Mouse (Mus musculus): Measurements from ENCODE around the gene Cdcp1. TPM values are rescaled to one million over a fixed set of nuclear protein-coding genes. Genes with fewer than 3 reads are reported as not detected.

Cdcp1 gene
- total RNA-seq (2015; ENCODE audit: low replicate concordance), result not detected in 2 replicates
- total RNA-seq (2017; ENCODE audit: low replicate concordance), result not detected in 2 replicates

DNA sequence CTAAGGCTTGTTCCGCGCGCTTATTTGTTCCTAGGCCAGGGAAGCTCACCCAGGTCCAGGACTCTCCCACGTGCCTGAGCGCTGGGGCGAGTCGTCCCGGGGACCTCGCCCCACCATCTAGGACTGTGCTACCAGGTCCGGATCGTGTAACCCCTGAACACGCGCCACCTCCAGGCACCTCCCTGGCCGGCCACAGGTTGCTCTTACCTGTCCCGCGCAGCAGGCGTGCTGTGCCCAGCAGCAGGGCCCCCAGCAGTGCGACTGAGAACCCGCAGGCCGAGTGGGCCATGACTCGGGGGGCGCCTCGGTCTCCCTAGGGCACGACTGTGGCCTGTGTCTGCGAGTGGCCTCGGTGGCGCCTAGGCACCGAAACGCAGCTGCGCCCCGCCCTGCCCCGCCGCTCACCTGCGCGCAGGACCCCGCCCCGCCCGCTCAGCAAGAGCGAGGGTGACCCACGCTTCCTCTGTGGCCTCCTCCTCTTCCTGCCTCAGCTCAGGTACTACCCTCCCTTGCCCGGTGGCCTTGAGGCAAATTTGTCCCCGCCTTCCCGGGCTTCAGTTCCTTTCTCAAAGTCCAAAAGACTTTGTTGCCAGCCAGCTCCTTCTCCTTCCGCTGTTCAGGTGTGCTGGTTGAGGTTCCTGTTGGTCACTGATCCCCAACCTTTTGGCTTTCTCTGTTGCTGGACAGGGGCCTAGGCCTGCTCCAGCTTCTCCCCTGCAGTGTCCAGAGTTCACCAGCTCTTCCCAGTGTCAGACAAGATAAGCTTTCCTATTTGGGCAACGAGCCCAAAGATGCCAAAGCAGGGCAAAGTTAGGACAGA is at the start of gene Cdcp1:
Gene Cdcp1, minus strand, starts transcription at position 418 of the 820 bp plus-strand sequence.
- ATAC-seq (replicated peaks; ENCODE audit: low FRiP score, poor library complexity, severe bottlenecking), result no peak

DNA sequence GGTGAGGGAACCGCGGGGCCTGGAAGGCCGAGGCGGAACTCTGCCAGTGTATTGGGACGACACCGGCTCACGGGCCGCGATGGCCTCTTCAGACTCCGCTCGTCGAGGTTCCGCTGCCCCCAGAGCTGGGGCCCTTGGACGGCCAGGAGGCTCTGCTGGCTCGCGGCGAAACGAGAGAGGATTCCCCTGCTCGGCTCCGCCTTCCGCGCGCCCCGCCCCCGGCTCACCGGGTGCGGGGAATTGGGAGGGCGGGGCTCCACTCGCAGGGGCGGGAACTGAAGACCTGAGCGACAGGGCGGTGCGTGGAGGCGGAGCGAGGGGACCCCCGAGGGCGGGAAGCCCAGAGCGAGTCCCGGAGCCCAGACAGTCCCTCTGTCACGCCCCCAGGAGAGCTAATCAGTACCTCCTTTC is 44.8 kb upstream of the Cdcp1 start, which contains the start of gene Tmem158:
Gene Tmem158, minus strand, starts transcription at position 154 of the 411 bp plus-strand sequence.
- peak; percentile 79 for ATAC-seq (replicated peaks; ENCODE audit: low FRiP score, poor library complexity, severe bottlenecking)

DNA sequence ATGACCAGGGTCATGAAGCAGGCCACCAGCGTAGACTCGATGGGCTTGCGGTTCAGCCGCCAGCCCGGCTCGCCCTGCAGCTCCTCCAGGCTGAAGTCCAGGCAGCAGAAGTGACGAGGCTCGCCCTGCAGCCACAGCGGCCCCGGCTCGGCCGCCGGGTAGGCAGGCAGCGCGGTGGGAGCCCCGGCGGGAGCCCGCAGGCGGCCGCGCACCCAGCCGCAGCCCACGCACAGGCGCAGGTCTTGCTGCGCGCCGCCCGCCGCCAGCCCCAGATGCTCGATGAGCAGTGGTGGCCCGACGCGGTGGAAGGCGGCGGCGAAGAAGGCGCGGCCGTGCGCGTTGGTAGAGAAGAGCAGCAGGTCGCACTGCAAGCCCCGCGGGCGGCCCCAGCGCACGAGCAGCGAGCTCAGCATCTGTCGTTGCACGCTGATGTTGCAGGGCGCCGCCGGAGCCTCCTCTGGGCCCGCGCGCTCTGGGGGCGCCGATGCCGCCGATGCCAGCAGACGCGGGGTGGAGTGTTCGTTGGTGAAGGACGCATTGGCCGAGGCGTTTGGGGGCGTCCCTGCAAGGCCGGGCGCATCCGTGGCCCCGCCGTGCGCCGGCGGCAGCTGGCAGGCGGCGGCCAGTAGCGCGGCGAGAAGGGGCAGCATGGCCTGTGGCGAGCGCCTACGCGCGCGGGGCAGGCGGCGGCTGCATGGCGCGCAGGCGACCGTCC is 44.2 kb upstream of the Cdcp1 start:
- no peak for ATAC-seq (replicated peaks; ENCODE audit: low FRiP score, poor library complexity, severe bottlenecking)

DNA sequence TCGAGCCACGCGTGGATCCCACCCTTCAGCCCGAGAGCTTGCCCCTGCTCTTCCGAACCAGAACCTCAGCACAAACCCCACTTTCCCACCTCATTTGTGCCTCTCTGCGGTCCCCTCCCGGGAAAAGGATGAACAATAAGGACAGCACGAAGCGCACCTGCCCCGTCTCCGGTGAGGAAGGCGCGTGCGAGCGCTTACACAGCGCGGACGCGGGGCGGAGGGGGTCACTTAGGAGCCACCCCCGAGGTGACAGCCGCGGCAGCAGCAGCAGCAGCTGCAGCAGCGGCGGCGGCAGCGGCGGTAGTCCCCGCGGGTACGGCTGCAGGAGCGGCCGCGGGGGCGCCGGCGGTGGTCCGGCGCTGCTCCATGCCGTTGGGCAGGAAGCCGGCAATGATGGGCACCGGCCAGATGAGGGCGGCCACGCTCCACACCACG is 43.6 kb upstream of the Cdcp1 start:
- no peak for ATAC-seq (replicated peaks; ENCODE audit: low FRiP score, poor library complexity, severe bottlenecking)

DNA sequence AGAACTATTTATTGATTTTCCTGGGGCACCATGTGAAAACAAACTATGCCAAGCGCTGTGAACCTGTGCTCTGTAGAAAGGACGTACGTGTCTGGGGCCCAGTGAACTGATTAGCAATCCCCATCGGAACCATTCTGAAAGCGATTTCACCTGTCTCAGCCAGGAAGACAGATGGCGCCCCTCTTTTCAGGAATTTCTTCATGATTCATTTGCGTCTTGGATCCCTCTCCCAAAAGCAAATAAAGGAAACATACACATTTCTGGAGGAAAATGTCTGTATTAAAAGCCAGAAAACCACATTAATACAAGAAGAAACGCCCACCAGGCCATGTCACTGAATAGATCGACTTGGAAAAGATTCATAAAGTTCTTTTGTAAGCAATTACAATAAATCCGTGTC is 43.0 kb upstream of the Cdcp1 start:
- no peak for ATAC-seq (replicated peaks; ENCODE audit: low FRiP score, poor library complexity, severe bottlenecking)

DNA sequence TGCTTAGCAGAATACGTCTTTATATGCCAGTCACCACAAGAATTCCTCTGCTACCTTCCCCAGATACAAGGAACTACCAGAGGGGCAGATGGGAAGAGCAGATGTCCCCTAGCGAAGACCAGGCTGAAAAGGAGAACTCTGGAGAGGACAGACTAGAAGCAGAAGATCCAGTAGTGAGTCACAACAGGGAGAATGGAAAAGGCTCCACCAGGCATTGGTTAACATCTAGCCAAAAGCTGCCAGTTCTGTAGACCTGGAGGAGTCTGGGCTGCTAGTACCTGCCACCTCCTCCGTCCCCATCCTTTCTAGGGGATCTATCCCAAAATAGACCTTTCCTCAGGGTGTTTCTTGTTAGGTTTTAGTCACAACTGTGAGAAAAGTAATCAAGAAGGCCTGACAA is 39.9 kb upstream of the Cdcp1 start:
- ATAC-seq (replicated peaks; ENCODE audit: low FRiP score, poor library complexity, severe bottlenecking), result no peak

DNA sequence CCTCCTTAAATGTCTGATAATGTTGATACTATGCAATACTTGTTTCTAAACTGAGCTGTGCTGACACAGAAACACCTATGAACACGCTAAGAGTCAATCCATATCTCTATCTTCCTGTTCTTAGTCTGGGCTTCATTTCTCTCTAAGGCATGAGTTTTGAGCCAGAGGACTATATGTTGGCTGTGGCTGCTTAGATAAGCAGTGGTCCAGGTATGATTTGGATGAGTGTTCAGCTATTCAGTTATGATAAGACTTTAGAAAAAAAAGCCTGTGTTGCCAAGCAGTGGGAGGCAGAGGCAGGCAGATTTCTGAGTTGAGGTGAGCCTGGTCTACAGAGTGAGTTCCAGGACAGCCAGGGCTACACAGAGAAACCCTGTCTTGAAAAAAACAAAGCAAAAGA is 32.2 kb upstream of the Cdcp1 start:
- no peak for ATAC-seq (replicated peaks; ENCODE audit: low FRiP score, poor library complexity, severe bottlenecking)

DNA sequence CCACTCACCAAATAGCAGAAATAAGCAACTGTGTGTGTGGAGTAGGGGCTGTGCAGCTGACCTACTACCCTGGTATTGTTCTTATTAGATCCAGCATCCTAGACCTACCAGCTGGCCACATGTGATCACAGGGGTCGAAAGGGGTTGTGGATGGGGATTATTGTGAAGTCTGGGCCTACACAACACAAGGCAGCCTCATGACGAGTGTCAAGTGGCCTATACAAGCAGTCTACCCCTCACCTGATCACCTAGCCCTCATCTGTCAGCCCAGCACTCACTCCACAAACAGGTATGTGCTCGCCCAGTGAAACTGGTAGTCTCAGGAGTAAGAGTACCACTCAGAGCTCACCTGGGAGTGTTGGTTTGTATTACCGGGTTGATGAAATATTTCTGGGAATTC is 29.3 kb upstream of the Cdcp1 start:
- ATAC-seq (replicated peaks; ENCODE audit: low FRiP score, poor library complexity, severe bottlenecking), result no peak

DNA sequence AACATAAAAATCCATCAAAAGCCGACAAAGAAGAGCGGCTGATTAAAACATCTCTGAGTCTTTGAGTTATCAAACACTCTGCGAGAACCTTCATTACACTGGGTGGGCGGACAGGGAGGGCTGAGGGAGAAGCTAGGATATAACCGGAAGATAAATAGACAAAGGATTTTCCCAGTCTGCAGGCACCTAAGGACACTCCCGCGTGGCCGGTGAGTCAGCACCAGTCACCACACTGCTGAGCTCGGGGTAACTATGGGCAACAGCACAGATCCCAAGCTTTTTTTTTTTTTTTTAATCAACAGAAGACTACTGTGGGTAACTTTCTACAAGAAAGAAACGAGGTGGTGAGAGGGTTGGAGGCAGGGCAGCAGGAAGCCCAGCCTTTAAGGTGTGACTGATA is 28.1 kb upstream of the Cdcp1 start:
- no peak for ATAC-seq (replicated peaks; ENCODE audit: low FRiP score, poor library complexity, severe bottlenecking)

DNA sequence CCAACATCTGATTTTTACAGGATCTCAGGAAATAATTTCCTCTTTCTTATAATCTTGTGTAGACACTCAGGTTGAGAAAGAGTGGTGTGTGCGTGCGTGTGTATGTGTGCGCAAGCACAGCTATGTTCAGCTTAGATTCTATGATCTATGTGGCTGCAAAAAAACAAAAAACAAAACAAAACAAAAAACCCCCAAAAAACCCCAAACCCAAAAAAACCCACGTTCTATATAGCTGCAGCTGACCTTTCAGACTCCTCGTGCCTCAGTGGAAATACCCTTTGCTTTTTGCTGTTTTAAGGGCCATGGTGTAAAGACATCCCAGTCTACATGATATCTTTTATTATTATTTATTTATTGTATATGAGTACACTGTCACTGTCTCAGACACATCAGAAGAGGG is 25.4 kb upstream of the Cdcp1 start:
- no peak for ATAC-seq (replicated peaks; ENCODE audit: low FRiP score, poor library complexity, severe bottlenecking)

DNA sequence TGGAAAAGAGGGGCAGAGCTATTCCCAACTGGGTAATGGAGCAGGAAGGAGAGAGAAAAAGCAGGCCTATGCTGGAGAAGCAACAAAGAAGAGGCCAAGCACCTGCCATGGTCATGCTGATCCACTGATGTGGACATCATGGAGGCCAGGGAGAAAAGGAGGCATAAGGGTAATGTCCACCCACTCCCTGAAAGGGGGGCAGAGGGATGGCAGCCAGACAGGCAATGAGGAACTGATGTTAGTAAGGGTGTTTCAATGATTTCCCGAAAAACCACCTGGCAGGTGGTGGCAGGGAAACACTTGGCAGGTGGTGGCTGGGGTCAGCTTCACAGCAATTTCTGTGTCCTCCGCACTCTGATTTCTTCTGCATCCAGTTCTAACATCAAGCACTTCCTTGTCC is 24.9 kb upstream of the Cdcp1 start:
- no peak for ATAC-seq (replicated peaks; ENCODE audit: low FRiP score, poor library complexity, severe bottlenecking)

DNA sequence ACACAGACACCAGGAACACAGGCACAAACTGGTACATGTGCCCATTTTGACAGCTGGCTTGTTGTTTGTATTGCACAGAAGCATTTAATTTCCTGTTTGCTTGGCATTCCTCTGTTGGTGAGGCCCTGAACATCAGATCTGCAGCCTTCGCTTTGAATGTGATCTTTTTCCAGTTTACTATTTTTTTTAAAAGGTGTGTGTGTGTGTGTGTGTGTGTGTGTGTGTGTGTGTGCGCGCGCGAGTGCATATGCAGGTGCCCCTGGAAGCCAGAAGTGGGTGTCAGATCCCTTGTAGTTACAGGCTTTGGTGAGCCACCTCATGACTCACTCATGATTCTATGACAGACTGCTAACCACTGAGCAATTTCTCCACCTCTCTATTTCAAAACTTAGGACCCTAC is 24.4 kb upstream of the Cdcp1 start:
- no peak for ATAC-seq (replicated peaks; ENCODE audit: low FRiP score, poor library complexity, severe bottlenecking)

DNA sequence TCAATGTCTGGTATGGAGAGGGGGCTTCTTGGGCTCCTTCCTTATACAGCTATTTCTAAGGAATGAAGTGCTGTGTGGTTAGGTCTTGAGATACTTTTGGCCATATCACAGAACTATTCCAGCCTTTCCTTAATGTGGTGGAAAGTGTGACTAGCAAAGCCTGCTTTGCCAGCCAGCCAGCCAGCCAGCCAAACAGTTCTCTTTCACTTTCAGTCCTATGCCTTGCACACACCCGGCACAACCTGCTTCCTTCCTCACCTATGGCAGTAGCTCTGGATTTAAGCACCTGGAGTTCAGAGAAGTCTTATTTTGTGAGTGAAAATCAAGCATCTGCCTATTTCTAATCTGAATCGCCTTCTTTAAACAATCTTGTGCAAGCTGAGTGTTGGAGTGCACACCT is 23.8 kb upstream of the Cdcp1 start:
- ATAC-seq (replicated peaks; ENCODE audit: low FRiP score, poor library complexity, severe bottlenecking), result no peak

DNA sequence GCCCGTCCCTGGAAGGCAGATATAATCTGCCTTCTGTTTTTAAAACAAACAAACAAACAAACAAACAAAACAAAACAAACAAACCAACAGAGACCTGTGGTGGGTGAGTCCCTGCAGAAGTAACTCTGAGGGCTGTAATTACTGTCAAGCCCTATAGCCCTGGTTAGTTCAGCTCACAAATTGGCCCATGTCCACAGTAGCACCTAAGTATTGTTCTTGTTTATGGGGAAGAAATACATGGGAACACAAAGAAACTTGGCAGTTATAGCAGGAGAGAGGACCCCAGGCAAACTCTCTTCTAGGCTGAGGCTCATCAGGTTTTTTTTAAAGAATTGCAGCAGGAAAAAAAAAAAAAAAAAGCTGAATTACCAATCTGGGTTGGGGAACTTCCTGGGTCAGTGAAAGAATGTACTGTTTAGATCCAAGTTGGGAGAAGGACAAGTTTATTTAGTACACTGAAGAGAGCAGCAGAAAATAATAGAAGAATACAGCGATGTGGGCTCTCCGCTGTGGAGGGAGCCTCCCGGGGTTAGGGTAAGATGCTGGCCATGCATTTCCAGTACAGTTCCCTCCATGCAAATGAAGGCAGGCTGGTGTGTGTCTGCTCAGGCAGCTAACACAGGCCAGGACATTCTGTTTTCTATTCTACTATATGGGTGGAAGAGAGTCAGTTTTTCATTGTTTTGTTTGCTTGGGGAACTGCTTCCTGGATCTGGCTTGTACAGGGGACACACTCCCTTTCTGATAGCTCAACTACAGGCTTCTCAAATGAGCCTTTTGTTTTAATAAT is 22.6 kb upstream of the Cdcp1 start:
- ATAC-seq (replicated peaks; ENCODE audit: low FRiP score, poor library complexity, severe bottlenecking), result no peak

DNA sequence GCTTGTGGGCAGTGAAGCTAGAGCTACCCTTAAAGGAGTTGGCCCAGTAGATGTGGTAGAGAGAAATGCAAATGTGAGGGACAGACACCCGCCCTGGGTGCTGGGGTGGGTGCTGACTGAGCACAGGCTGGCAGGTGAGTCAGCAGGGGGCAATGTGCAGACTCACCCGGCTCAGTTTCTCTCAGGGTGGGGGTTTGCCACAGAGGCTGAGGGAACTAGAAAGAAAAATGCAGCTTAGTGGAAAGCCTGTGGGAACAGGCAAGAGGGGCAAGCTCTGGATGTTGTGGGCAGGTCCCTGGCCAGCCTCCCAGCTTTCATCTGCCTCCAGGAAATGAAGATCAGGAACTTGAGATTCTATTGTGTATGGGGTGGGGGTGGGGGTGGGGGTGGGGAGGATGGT is 21.9 kb upstream of the Cdcp1 start:
- ATAC-seq (replicated peaks; ENCODE audit: low FRiP score, poor library complexity, severe bottlenecking), result no peak

DNA sequence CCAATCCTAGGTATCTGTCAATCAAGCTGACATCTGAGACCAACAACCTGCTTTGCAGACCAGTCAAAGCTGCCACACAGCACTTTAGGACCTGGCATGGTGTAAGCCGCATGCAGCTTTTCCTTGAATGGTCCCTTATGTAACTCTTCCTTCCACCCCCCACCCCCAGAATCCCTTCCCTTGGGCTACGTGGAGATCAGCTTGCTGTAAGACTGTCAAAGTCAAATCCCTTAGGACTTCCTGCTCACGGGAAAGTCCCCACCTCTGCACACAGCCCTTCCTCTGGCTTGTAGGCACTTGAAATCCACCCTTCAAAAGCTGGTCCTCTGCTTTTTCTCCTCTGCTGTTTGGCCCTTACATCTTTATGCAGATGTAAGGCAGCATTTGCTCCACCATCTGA is 19.8 kb upstream of the Cdcp1 start:
- no peak for ATAC-seq (replicated peaks; ENCODE audit: low FRiP score, poor library complexity, severe bottlenecking)

DNA sequence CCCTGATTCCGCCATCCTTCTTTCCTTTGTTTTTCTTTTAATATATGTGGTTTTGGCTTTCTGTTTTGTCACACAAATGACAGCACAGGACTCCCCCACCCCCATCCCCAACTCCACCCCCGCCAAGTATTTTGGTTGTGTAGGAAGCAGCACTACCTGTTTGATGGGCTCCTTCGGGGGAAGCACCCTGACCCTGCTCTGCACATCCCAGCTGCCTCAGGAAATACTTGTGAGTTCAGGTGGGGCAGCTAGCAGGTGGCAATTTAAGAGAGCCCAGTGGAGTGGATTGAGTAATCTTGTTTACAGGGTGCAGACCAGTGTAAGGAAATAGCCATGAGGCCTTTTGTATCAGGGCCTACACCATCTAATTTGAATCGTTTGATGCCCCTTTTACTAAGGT is 14.0 kb upstream of the Cdcp1 start:
- ATAC-seq (replicated peaks; ENCODE audit: low FRiP score, poor library complexity, severe bottlenecking), result no peak

DNA sequence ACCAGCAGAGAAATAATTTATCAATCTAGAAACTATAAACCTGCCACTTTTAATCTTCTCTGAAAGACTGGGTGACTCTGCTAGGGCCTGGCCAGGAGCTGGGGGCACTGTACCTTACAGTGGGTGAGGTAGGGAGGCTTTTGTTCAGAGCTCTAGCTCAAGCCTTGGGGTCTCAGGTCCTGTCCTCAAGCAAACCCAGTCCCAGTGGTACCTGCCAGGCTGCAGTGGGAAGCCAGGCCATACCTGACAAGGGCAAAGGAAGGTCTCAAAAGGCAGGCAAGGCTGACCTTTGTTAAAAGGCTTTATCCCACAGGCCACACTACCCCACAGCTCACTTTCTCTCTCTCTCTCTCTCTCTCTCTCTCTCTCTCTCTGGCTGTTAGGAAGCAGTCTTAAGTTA is 12.8 kb upstream of the Cdcp1 start:
- no peak for ATAC-seq (replicated peaks; ENCODE audit: low FRiP score, poor library complexity, severe bottlenecking)

DNA sequence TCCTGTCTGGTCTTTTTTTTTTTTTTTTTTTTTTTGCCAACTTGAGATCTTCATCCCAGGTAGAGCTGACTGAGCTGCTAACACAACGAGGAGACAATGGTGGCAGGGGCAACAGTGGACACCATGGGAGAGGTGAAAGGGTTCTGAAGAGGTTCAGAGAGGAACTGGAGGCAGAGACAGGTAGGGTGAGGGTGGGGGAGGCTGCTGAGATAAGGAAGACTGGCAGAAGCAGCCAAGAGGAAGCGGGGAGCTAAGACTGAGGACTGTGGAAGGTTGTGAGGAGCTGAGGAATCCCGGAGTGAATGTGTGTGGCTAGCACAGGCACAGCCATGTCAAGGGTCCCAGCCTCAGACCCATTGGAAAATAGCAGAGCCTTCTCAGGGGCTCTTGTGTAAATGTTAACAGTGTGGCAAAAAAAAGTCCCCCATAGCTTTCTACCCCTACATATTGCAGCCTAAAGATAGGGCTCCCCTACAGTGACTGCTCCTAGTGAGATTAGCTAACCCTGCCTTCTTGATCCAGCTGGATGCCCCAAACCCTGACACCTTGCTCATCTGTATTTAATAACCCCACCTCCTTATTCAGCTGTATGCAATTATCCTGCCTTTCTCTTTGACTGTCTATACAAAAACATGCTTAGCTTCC is 11.4 kb upstream of the Cdcp1 start:
- peak; percentile 86 for ATAC-seq (replicated peaks; ENCODE audit: low FRiP score, poor library complexity, severe bottlenecking)

DNA sequence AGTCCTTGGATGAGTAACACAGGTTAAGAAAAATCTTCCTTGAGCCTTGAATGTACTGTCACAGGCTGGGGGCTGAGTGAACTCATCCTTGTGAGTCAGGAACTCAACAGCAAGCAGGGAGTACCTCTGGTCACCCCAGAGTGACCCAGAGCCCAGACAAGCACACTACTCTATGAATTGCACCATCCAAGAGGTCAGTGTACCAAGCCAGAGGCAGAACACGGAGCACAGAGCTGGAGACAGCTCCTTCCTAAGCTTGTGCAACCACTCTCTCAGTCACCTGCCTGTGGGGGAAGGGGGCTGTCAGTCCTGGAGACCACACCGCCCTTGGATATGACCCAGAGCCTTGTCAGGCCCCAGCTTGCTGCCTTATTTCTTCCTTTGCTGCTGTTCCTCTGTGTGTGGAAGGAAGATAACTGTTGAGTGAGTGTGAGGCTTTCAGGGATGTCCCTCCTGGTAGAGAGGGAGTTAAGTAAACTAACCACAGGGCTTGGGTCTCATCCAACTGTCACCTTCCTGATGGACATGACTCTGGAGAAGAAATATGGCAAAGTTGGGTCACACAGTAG is 9.1 kb upstream of the Cdcp1 start:
- no peak for ATAC-seq (replicated peaks; ENCODE audit: low FRiP score, poor library complexity, severe bottlenecking)

All from erythroid progenitor cell, adult 5-6 weeks (primary cell).